In genomic region chr4:63409317-63409907, GRCm38 (mm10) we compare ENCODE assay signal across 9 mouse cellular contexts. TPM values are rescaled to one million over a fixed set of nuclear protein-coding genes. Genes with fewer than 3 reads are reported as not detected.
DNase-seq lines count a peak whose midpoint lies in the region; ATAC-seq and TF ChIP-seq lines count a peak whose summit lies in the region.
"Had no signal": no experiment of that assay in that cellular context is flagged by ENCODE, and none has a peak within 500 bp of the region (broad histone marks: within the 10 kb centered on the region; RNA-seq: fewer than 3 reads in every experiment).

No protein-coding gene starts in this region.

- peak; percentile 47 for DNase-seq in adrenal gland, postnatal 14 days
- DNase-seq in adrenal gland, postnatal 10 days = no peak
- DNase-seq in heart, embryonic 10.5 days (ENCODE audit: low spot score) = no peak
- DNase-seq in limb, embryonic 11.5 days (ENCODE audit: low spot score) = peak; percentile 53
- peak; percentile 54 for DNase-seq in midbrain, postnatal 0 days (ENCODE audit: low spot score)
- no peak for DNase-seq in urinary bladder, postnatal 10 days (ENCODE audit: low spot score)

- no peak for TF ChIP-seq CTCF in bone marrow, adult 2 months (IDR thresholded peaks at IDR 0.05; ENCODE audit: control insufficient read depth, insufficient read depth, low read length)
- TF ChIP-seq CTCF in midbrain, postnatal 0 days (IDR thresholded peaks at IDR 0.05) = no peak

- H3K9me3 ChIP-seq in heart, embryonic 10.5 days = no peaks in the 10 kb centered on the region
- no peaks in the 10 kb centered on the region for H3K9me3 ChIP-seq in limb, embryonic 11.5 days (ENCODE audit: control insufficient read depth, low read length)
- no peaks in the 10 kb centered on the region for H3K9me3 ChIP-seq in midbrain, postnatal 0 days (ENCODE audit: low read length)

- WGBS in bone marrow, adult 2 months = 2% methylated on average over 18 of the region's 18 CpGs
- 5% methylated on average over 18 of the region's 18 CpGs for WGBS in heart, embryonic 10.5 days
- 4% methylated on average over 18 of the region's 18 CpGs for WGBS in limb, embryonic 11.5 days
- WGBS in midbrain, postnatal 0 days = 1% methylated on average over 18 of the region's 18 CpGs

- peak overlapping the region; percentile 90 for H3K4me2 ChIP-seq in limb, embryonic 11.5 days (ENCODE audit: low read depth, severe bottlenecking)
- H3K4me2 ChIP-seq in midbrain, postnatal 0 days (ENCODE audit: low read depth, low read length, poor library complexity, severe bottlenecking) = peak overlapping the region; percentile 99

- H3K27ac ChIP-seq in bone marrow, adult 2 months (ENCODE audit: control insufficient read depth, insufficient read depth, low read depth, low read length, poor library complexity) = peak overlapping the region; percentile 6
- H3K27ac ChIP-seq in heart, embryonic 10.5 days = no peak overlapping the region
- no peak overlapping the region; the same call in 1 of the 2 replicates for H3K27ac ChIP-seq in limb, embryonic 11.5 days (replicated peaks; ENCODE audit: low read depth, low read length)
- peak overlapping the region; percentile 7; the same call in 1 of the 2 replicates for H3K27ac ChIP-seq in midbrain, postnatal 0 days (ENCODE audit: low read depth, low read length)

- peak overlapping the region; percentile 43 for H3K9ac ChIP-seq in limb, embryonic 11.5 days (ENCODE audit: low read length)
- peak overlapping the region; percentile 57; the same call in 1 of the 2 replicates for H3K9ac ChIP-seq in midbrain, postnatal 0 days (replicated peaks; ENCODE audit: low read length, poor library complexity, severe bottlenecking)

- peaks cover 17% of the 10 kb centered on the region; the same call in 1 of the 2 replicates for H3K27me3 ChIP-seq in heart, embryonic 10.5 days (ENCODE audit: insufficient read depth, poor library complexity, severe bottlenecking)
- no peaks in the 10 kb centered on the region for H3K27me3 ChIP-seq in limb, embryonic 11.5 days (ENCODE audit: control insufficient read depth, insufficient read depth, low read length)
- no peaks in the 10 kb centered on the region for H3K27me3 ChIP-seq in midbrain, postnatal 0 days (ENCODE audit: insufficient read depth, low read length)

- ATAC-seq in limb, embryonic 11.5 days (ENCODE audit: insufficient number of reproducible peaks, low FRiP score, low TSS enrichment, low read depth) = no peak
- no peak for ATAC-seq in midbrain, postnatal 0 days (ENCODE audit: low FRiP score)
- ATAC-seq in erythroid progenitor cell, adult 5-6 weeks (replicated peaks; ENCODE audit: low FRiP score, poor library complexity, severe bottlenecking) = no peak

- H3K4me1 ChIP-seq in bone marrow, adult 2 months (ENCODE audit: control insufficient read depth, insufficient read depth, low read length) = peaks cover 9% of the 10 kb centered on the region
- H3K4me1 ChIP-seq in heart, embryonic 10.5 days = peaks cover 47% of the 10 kb centered on the region
- H3K4me1 ChIP-seq in limb, embryonic 11.5 days (ENCODE audit: control insufficient read depth, insufficient read depth, low read length) = peaks cover 12% of the 10 kb centered on the region
- H3K4me1 ChIP-seq in midbrain, postnatal 0 days (ENCODE audit: insufficient read depth, low read length) = peaks cover 15% of the 10 kb centered on the region

- H3K4me3 ChIP-seq in bone marrow, adult 2 months (replicated peaks; ENCODE audit: control insufficient read depth, low read depth, low read length) = peak overlapping the region; percentile 77
- H3K4me3 ChIP-seq in heart, embryonic 10.5 days = peak overlapping the region; percentile 75
- H3K4me3 ChIP-seq in limb, embryonic 11.5 days (ENCODE audit: low read depth, low read length) = peak overlapping the region; percentile 56
- H3K4me3 ChIP-seq in midbrain, postnatal 0 days (ENCODE audit: low read depth, low read length) = peak overlapping the region; percentile 56

- H3K36me3 ChIP-seq in heart, embryonic 10.5 days = no peaks in the 10 kb centered on the region
- no peaks in the 10 kb centered on the region for H3K36me3 ChIP-seq in limb, embryonic 11.5 days (ENCODE audit: control insufficient read depth, insufficient read depth, low read length)
- no peaks in the 10 kb centered on the region for H3K36me3 ChIP-seq in midbrain, postnatal 0 days (ENCODE audit: insufficient read depth, low read length)

- TF ChIP-seq POLR2A in bone marrow, adult 2 months (IDR thresholded peaks at IDR 0.05; ENCODE audit: borderline replicate concordance, control insufficient read depth, low read depth, low read length) = no peak

RNA-seq across cellular contexts. Expression of gene Akna, which starts 6.3 kb away (rescaled TPM):
- 4.4 and 16.1 TPM in 2 replicates for total RNA-seq in adrenal gland, postnatal 14 days (2021)
- 1 to 10 TPM; 7.4 to 7.7 TPM for total RNA-seq in adrenal gland, postnatal 10 days (2021)
- 34.5 and 61.0 TPM in 2 replicates for polyA plus RNA-seq in bone marrow, adult 2 months (2011; ENCODE audit: insufficient read depth, insufficient read length, low replicate concordance, missing spikeins)
- polyA plus RNA-seq in heart, embryonic 10.5 days (2016; fragmentation: Nextera tagmentation; extraction: Ambion mirVana) = 4.6 and 9.0 TPM in 2 replicates
- 9.5 and 10.9 TPM in 2 replicates for polyA plus RNA-seq in limb, embryonic 11.5 days (2014; fragmentation: Nextera tagmentation; extraction: Ambion mirVana)
- total RNA-seq in midbrain, postnatal 0 days (2014; rRNA removed) = 4.4 and 5.3 TPM in 2 replicates
- 1.9 and 2.1 TPM in 2 replicates for polyA plus RNA-seq in midbrain, postnatal 0 days (2015; fragmentation: Nextera tagmentation; extraction: Ambion mirVana)
- total RNA-seq in erythroid progenitor cell, adult 5-6 weeks (2015; ENCODE audit: low replicate concordance) = 18.7 and 26.4 TPM in 2 replicates
- total RNA-seq in erythroid progenitor cell, adult 5-6 weeks (2017; ENCODE audit: low replicate concordance) = 12.0 and 13.1 TPM in 2 replicates

RNA-seq across cellular contexts. Expression of gene Orm2, which starts 47.2 kb away (rescaled TPM):
- 1.1 and 1.9 TPM in 2 replicates for total RNA-seq in adrenal gland, postnatal 14 days (2021)
- under 1 TPM in 1 of 2 experiments, not detected in 1; 0.84 TPM for total RNA-seq in adrenal gland, postnatal 10 days (2021)
- polyA plus RNA-seq in bone marrow, adult 2 months (2011; ENCODE audit: insufficient read depth, insufficient read length, low replicate concordance, missing spikeins) = not detected in 2 replicates
- polyA plus RNA-seq in heart, embryonic 10.5 days (2016; fragmentation: Nextera tagmentation; extraction: Ambion mirVana) = not detected in 2 replicates
- polyA plus RNA-seq in limb, embryonic 11.5 days (2014; fragmentation: Nextera tagmentation; extraction: Ambion mirVana) = not detected in 2 replicates
- not detected in 2 replicates for total RNA-seq in midbrain, postnatal 0 days (2014; rRNA removed)
- not detected in 2 replicates for polyA plus RNA-seq in midbrain, postnatal 0 days (2015; fragmentation: Nextera tagmentation; extraction: Ambion mirVana)
- not detected in 2 replicates for total RNA-seq in erythroid progenitor cell, adult 5-6 weeks (2015; ENCODE audit: low replicate concordance)
- not detected in 2 replicates for total RNA-seq in erythroid progenitor cell, adult 5-6 weeks (2017; ENCODE audit: low replicate concordance)
- total RNA-seq: hematopoietic stem cell, adult 5-6 weeks had no signal

RNA-seq across cellular contexts. Expression of gene Orm3, which starts 53.5 kb away (rescaled TPM):
- 6.6 and 8.0 TPM in 2 replicates for total RNA-seq in adrenal gland, postnatal 14 days (2021)
- total RNA-seq in adrenal gland, postnatal 10 days (2021) = 1 to 10 TPM; 1.5 to 2.2 TPM
- not detected in 2 replicates for polyA plus RNA-seq in bone marrow, adult 2 months (2011; ENCODE audit: insufficient read depth, insufficient read length, low replicate concordance, missing spikeins)
- not detected in 2 replicates for polyA plus RNA-seq in heart, embryonic 10.5 days (2016; fragmentation: Nextera tagmentation; extraction: Ambion mirVana)
- polyA plus RNA-seq in limb, embryonic 11.5 days (2014; fragmentation: Nextera tagmentation; extraction: Ambion mirVana) = not detected in 2 replicates
- not detected in 2 replicates for total RNA-seq in midbrain, postnatal 0 days (2014; rRNA removed)
- not detected in 2 replicates for polyA plus RNA-seq in midbrain, postnatal 0 days (2015; fragmentation: Nextera tagmentation; extraction: Ambion mirVana)
- total RNA-seq in erythroid progenitor cell, adult 5-6 weeks (2015; ENCODE audit: low replicate concordance) = not detected in 2 replicates
- not detected in 2 replicates for total RNA-seq in erythroid progenitor cell, adult 5-6 weeks (2017; ENCODE audit: low replicate concordance)
- total RNA-seq: hematopoietic stem cell, adult 5-6 weeks had no signal

Comparison
In these comparisons a context has a peak if more than half of its experiments do, and no peak if none do; other contexts are left out.
1. DNase-seq: peak in adrenal gland, postnatal 14 days (single experiment), limb, embryonic 11.5 days (single experiment) and midbrain, postnatal 0 days (single experiment); none in adrenal gland, postnatal 10 days (single experiment), heart, embryonic 10.5 days (single experiment) and urinary bladder, postnatal 10 days (single experiment).
2. H3K27ac ChIP-seq: peak in bone marrow, adult 2 months (single experiment) and midbrain, postnatal 0 days (single experiment); none in heart, embryonic 10.5 days (single experiment) and limb, embryonic 11.5 days (single experiment).
3. Peak in every context shown above with its lines, with median percentiles within 50 percentile points of each other: H3K4me3 ChIP-seq.